Mouse (Mus musculus): ENCODE data around the gene Art4. TPM values are rescaled to one million over a fixed set of nuclear protein-coding genes. Genes with fewer than 3 reads are reported as not detected.

Gene Art4
- polyA plus RNA-seq (2012) = 1.3 and 1.8 TPM in 2 replicates

DNA sequence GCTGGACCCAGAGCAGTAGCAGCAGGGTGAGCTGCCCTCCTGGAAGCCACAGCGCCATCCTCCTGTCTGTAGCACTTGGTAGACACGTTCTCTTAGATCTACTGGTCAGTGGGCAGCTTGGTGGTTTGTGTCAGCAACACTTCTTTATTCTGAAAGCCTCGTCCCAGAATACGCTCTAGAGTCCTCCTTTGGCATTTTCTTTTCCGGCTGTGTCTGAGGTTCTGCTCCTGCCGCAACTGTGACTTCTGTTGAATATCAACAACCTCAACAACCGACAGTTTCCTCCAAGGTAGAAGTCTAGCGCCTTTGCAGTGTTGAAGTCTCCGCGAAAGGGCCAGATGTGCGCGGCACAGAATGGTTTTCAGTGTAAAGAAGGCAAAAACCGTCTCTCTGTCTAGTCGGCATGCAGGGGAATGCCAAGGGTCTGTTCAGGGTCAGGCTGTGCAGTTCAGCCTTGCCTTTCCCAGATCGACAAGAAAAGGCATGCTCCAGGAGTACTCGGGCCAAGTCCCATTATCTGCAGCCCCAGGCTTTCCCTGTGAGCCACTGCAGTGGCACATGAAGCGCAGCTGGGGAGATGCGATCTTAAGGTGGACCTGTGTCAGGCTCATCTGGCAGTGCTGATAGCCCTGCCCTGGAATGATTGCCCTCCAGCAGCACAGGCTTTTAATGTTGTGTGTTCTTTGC, at the start of gene Art4:
Gene Art4 (minus strand): TSS at position 548 of the 687 bp plus-strand sequence.

DNA sequence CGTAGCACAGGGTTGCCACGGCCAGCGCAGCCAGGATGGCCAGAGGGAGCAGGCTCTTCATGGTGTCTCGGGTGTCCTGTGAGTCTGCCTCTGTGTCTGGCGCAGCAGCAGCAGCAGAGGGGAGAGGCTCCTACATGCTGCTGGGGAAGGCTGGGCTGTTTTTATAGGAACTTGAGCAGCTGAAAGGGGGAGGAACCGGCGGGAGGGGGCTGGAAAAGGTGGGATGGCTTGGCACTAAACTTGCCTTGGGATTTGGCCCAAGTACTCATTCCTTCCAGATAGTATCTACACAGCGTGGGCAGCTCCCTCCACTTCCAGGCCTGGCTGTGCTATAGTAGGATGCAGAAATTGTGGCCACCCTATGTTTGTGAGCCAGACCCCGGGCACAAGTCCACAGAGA, 18.1 kb upstream of the Art4 start, which contains the start of gene Mgp:
Gene Mgp (minus strand): TSS at position 154 of the 400 bp plus-strand sequence.

GRCm38 (mm10) chr6:136835352-136835751, 22.2 kb downstream of the Art4 start, which contains the start of gene Smco3:
TSS of gene Smco3 (minus strand) at chr6:136835452.

GRCm38 (mm10) chr6:136827881-136828561, 29.5 kb downstream of the Art4 start, which contains the start of gene Wbp11:
TSS of gene Wbp11 (minus strand) at chr6:136828233.

DNA sequence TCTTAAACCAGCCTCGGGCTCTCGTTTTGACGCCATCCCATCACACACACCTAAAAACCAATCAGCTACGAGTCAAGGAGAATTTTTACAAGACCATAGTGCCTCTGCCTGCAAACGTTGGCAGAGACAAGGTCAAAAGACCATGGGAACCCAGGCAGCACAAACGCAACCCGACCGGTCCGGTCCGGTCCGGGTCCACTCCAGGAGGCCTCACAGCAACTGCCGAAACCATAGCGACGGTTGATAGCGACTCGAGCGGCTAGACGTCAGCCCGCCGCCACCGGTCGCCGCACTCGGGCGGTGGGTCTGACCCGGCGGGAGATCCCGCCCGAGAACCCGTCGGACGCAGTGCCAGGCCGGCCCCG, 30.0 kb downstream of the Art4 start, which contains the start of gene BC049715:
Gene BC049715 (plus strand): TSS at position 111 of the 365 bp plus-strand sequence.

DNA sequence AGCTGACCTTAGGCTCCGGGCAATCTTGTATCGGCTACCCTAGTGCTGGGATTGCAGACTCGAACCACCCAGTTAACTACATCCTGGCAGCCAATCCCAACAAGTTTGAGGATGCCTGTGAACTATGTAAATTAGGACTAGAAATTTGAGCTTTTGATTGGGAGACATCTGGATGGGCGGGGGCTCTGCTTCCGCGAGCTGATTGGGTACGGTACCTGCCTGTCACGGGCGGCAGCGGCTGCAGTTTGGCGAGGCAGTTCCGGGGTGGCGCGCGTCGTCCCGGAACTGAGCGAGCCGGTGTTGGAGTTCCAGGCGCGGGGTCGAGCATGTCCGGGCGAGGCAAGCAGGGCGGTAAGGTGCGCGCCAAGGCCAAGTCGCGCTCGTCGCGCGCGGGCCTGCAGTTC, 49.5 kb downstream of the Art4 start, which contains the start of gene H2afj:
Gene H2afj (plus strand): TSS at position 231 of the 404 bp plus-strand sequence.

DNA sequence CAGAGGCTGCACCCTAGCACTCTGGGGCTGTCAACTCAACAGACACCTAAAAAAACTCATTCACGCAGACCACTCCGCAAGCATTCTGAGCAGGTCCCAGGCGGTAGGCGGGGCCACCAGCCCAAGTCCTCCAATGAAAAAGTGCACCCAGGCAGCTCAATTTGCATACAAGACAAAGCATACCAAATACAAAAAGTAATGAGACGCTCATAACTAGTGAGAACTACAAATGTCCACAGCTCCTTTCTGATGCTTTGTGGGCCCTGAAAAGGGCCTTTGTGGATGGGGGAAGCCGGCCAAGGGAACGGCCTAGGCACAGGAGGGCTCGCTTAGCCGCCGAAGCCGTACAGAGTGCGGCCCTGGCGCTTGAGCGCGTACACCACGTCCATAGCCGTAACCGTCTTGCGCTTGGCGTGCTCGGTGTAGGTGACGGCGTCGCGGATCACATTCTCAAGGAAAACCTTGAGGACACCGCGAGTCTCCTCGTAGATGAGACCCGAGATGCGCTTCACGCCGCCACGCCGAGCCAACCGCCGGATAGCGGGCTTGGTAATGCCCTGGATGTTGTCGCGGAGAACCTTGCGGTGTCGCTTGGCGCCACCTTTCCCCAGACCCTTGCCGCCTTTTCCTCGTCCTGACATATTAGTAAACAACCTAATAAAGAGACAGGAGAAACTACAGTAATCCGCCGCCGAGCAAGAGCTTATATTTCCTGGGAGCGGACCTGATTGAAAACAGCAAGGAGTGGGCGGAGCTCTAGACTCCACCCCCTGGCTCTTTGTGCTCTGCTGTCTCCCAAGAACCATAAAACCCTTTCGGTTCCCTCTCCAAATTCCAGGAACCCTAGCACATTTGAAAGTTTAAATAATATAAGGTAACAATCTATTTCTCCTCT, 53.5 kb downstream of the Art4 start, which contains the start of gene Hist4h4:
Gene Hist4h4 (minus strand): TSS at position 677 of the 895 bp plus-strand sequence.

Other genes starting within 250 kb of the Art4 start
- gene Plbd1, start 195.8 kb downstream of the Art4 start, polyA plus RNA-seq (2012) = 19.4 and 21.6 TPM in 2 replicates
- gene Gucy2c, start 76.0 kb downstream of the Art4 start, polyA plus RNA-seq (2012) = not detected in 2 replicates
- 0.93 and 1.2 TPM in 2 replicates for gene Hist4h4, start 53.3 kb downstream of the Art4 start, polyA plus RNA-seq (2012)
- 545 and 575 TPM in 2 replicates for gene H2afj, start 49.5 kb downstream of the Art4 start, polyA plus RNA-seq (2012)
- 2.3 and 4.9 TPM in 2 replicates for gene BC049715, start 30.1 kb downstream of the Art4 start, polyA plus RNA-seq (2012)
- 221 and 222 TPM in 2 replicates for gene Wbp11, start 29.5 kb downstream of the Art4 start, polyA plus RNA-seq (2012)
- not detected in 2 replicates for gene Smco3, start 22.3 kb downstream of the Art4 start, polyA plus RNA-seq (2012)
- gene Mgp, start 18.1 kb upstream of the Art4 start, polyA plus RNA-seq (2012) = not detected in 2 replicates
- gene Erp27, start 64.4 kb upstream of the Art4 start, polyA plus RNA-seq (2012) = not detected in 2 replicates
- gene Pde6h, start 66.1 kb upstream of the Art4 start, polyA plus RNA-seq (2012) = 0.02 and 0.12 TPM in 2 replicates
- 228 and 280 TPM in 2 replicates for gene Arhgdib, start 84.2 kb upstream of the Art4 start, polyA plus RNA-seq (2012)